Mouse (Mus musculus) liver, embryonic 15.5 days (tissue): Measurements from ENCODE around the gene Rbbp5. TPM values are rescaled to one million over a fixed set of nuclear protein-coding genes. Genes with fewer than 3 reads are reported as not detected.

Experiments used
- ATAC-seq: fragments of 200-750 bp; cut with Nextera tagmentation; 2 replicates; pipeline ENCODE4 v1.8.0; 2017; ENCODE audit warnings: moderate number of reproducible peaks, mild to moderate bottlenecking, moderate library complexity; ENCODE audit not compliant: insufficient read depth
- H3K27ac ChIP-seq: fragments of 300-500 bp; sonication (generic); replicated peaks from 2 replicates; pipeline ENCODE4 v1.5.1; 2015; ENCODE audit warnings: mild to moderate bottlenecking, inconsistent platforms
- H3K27me3 ChIP-seq: fragments of 300-500 bp; sonication (generic); 2 replicates; pipeline ENCODE4 v1.6.1; 2015; ENCODE audit warnings: mild to moderate bottlenecking, inconsistent platforms
- H3K36me3 ChIP-seq: fragments of 300-500 bp; sonication (generic); replicated peaks from 2 replicates; pipeline ENCODE4 v1.6.1; 2015; ENCODE audit warnings: moderate library complexity, mild to moderate bottlenecking, inconsistent platforms
- H3K4me1 ChIP-seq: fragments of 300-500 bp; sonication (generic); replicated peaks from 2 replicates; pipeline ENCODE4 v1.6.1; 2015; ENCODE audit warnings: inconsistent platforms
- H3K4me2 ChIP-seq: fragments of 300-500 bp; sonication (generic); 2 replicates; pipeline ENCODE4 v1.6.1; 2015; ENCODE audit warnings: moderate library complexity, mild to moderate bottlenecking, inconsistent platforms
- H3K4me3 ChIP-seq: fragments of 300-500 bp; sonication (generic); replicated peaks from 2 replicates; pipeline ENCODE4 v1.5.1; 2015; ENCODE audit warnings: mild to moderate bottlenecking, inconsistent platforms
- H3K9ac ChIP-seq: fragments of 300-500 bp; sonication (generic); 2 replicates; pipeline ENCODE4 v1.6.1; 2015; ENCODE audit warnings: moderate library complexity, mild to moderate bottlenecking, inconsistent platforms
- H3K9me3 ChIP-seq: fragments of 300-500 bp; sonication (generic); replicated peaks from 2 replicates; pipeline ENCODE4 v1.6.1; 2016; ENCODE audit warnings: inconsistent platforms
- WGBS: fragments of 180-500 bp; shearing (Covaris S2); methylation state at CpG from one replicate; pipeline ENCODE4 v1.1.7; 2015; ENCODE audit warnings: mixed read lengths; ENCODE audit not compliant: insufficient replicate concordance; 5-methylcytosine and 5-hydroxymethylcytosine counted together
- polyA plus RNA-seq: library from polyadenylated mRNA; unstranded; fragments of >200 nt; fragmentation: Nextera tagmentation; extraction: Ambion mirVana; gene quantifications from 2 replicates; pipeline ENCODE4 v1.2.1, GENCODE M21; 2015

Gene Rbbp5
- polyA plus RNA-seq: 21.5 and 24.1 TPM in 2 replicates

DNA sequence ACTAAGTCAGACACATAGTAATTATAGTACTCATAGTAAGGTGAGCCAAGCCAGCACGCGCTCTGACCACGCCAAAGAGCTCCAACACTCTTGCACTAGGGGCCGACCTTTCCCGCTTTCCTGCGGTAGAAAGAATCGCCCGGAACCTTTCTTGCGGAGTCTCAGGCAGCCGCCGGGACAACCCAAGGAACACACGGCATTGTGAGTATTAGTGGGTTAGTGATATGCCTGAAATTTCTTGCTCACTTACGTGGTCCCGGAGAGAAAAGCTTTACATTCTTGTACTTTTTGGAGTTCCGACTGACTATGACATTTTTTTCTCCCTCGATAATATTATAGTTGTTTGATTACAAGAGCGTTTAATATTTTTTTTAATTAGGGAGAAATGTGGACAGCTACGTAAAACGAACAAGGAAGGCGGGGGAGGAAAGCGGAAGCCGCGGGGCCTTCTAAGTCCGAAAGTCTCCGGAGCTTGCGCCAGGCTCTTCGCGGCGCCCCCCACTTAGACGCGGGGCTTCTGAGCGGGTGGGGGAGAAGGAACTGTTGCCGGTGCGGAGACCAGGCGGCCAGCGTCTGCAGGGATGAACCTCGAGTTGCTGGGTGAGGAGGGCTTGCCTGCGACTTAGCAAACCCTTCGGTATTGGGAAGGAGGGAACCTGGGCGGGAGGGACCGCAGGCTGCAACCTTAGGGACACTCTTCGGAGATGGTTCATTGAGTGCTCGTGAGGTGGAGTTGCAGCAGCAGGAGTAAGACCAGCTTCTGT is at the start of gene Rbbp5:
Gene Rbbp5, plus strand, starts transcription at position 438 of the 764 bp plus-strand sequence.
- peak within 1 kb of the TSS; percentile 80 for H3K4me2 ChIP-seq
- H3K4me3 ChIP-seq: peak within 1 kb of the TSS; percentile 92
- peak; percentile 92 for ATAC-seq
- peaks cover 39% of the 10 kb centered on the region for H3K4me1 ChIP-seq
- peak within 1 kb of the TSS; percentile 81 for H3K9ac ChIP-seq
- H3K27me3 ChIP-seq: no peaks in the 10 kb centered on the region
- peak within 1 kb of the TSS; percentile 72 for H3K27ac ChIP-seq
- H3K9me3 ChIP-seq: no peaks in the 10 kb centered on the region
- under 1% methylated on average over 43 of the region's 43 CpGs for WGBS
- H3K36me3 ChIP-seq: no peaks in the 10 kb centered on the region

DNA sequence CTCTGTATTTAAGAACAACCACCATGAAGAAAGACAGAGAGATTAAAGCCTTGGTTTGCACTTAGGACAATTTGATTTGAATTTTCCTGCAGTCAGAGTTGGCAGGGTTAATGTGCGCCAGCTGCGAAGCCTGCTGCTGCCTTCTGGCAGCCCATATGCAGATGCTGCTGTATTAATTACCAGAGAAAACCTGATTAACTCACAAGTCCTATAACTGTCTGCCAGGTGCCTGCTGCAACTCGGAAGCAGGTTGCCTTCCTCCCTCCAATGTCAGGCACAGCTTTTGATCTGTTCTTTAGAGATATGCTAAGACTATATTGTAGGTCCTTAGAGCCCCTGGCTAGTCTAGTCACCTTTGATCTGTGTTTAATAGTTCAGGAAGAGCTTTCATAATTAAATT is 46.3 kb upstream of the Rbbp5 start:
- WGBS: 76% methylated on average over 3 of the region's 3 CpGs
- no peak for ATAC-seq
- peaks cover 9% of the 10 kb centered on the region; the same call in 1 of the 2 replicates for H3K36me3 ChIP-seq
- no peak overlapping the region for H3K4me2 ChIP-seq
- H3K4me1 ChIP-seq: 0 out of 2 replicates have a peak, but pooled peaks cover 3% of the 10 kb centered on the region
- H3K4me3 ChIP-seq: no peak overlapping the region
- H3K27me3 ChIP-seq: no peaks in the 10 kb centered on the region
- no peaks in the 10 kb centered on the region for H3K9me3 ChIP-seq
- H3K27ac ChIP-seq: no peak overlapping the region
- no peak overlapping the region for H3K9ac ChIP-seq

DNA sequence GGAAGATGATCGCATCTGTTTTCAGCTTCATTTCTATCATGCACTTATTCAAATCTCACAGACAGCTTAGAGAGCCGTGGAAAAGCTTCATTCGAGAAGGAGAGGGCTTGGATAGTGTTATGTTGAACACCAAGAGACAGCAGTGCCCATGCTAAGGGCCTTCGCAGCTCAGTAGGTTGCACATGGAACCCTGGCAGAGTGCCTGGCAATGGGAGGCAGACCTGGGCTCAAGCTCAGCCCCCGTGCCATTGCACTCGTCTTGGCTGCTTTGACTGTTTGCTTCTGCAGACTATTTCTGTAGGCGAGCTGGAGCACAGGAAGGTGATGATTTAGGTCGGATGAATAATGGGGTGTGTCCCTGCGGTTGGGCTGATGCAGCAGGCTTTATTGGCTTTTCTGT is 45.4 kb upstream of the Rbbp5 start:
- Histone ChIP-seq H3K27ac (no peak overlapping the region), H3K9ac (no peak overlapping the region), H3K4me3 (no peak overlapping the region), H3K4me2 (no peak overlapping the region), H3K9me3 (no peaks in the 10 kb centered on the region), H3K27me3 (no peaks in the 10 kb centered on the region), H3K36me3 (peaks cover 12% of the 10 kb centered on the region; the same call in 1 of the 2 replicates), H3K4me1 (0 out of 2 replicates have a peak, but pooled peaks cover 3% of the 10 kb centered on the region)
- 64% methylated on average over 9 of the region's 9 CpGs for WGBS
- no peak for ATAC-seq

DNA sequence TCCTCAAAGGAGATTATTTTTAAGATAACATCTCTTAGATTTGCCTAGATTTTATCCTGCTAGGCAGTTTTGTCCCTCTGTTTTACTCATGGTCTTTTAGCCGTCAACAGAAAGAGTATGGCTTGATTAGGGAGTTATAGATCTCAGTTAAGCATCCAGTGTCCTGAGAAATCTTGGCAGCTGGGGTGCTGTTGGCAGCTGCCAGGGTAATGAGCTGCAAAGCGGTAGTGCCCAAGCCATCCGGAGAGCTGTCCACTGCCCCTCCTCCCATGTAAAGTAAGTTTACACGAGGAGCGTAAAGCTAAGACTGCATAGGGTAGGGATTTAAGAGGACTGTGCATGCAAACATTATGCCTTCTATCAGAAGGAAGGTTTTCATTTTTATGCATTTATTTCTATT is 43.8 kb upstream of the Rbbp5 start:
- no peak for ATAC-seq
- H3K9ac ChIP-seq: no peak overlapping the region
- H3K4me2 ChIP-seq: no peak overlapping the region
- H3K27ac ChIP-seq: no peak overlapping the region
- peaks cover 12% of the 10 kb centered on the region for H3K36me3 ChIP-seq
- no peaks in the 10 kb centered on the region for H3K9me3 ChIP-seq
- H3K4me3 ChIP-seq: no peak overlapping the region
- peaks cover 3% of the 10 kb centered on the region; the same call in 1 of the 2 replicates for H3K4me1 ChIP-seq
- H3K27me3 ChIP-seq: no peaks in the 10 kb centered on the region
- WGBS: 78% methylated on average over 5 of the region's 5 CpGs

DNA sequence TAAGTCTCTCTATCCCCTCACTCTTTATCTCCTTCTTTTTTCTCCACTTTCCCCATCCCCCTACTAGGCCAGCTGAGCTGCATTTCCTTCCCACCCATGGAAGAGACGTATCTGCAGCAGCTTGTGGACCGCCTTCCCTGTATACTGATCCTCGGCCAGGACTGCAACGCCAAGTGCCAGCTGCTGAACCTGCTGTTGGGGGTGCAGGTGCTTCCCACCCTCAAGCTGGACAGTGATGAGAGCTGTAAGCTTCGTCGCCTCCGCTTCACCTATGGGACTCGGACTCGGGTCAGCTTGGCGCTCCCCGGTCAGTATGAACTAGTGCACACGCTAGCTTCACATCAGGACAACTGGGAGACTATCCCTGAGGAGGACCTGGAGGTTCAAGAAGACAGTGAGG is 43.1 kb upstream of the Rbbp5 start:
- Histone ChIP-seq H3K9ac (no peak overlapping the region), H3K4me3 (no peak overlapping the region), H3K4me2 (no peak overlapping the region), H3K9me3 (no peaks in the 10 kb centered on the region), H3K27me3 (no peaks in the 10 kb centered on the region), H3K36me3 (peaks cover 12% of the 10 kb centered on the region), H3K27ac (no peak overlapping the region), H3K4me1 (peaks cover 3% of the 10 kb centered on the region; the same call in 1 of the 2 replicates)
- 88% methylated on average over 12 of the region's 12 CpGs for WGBS
- no peak for ATAC-seq

DNA sequence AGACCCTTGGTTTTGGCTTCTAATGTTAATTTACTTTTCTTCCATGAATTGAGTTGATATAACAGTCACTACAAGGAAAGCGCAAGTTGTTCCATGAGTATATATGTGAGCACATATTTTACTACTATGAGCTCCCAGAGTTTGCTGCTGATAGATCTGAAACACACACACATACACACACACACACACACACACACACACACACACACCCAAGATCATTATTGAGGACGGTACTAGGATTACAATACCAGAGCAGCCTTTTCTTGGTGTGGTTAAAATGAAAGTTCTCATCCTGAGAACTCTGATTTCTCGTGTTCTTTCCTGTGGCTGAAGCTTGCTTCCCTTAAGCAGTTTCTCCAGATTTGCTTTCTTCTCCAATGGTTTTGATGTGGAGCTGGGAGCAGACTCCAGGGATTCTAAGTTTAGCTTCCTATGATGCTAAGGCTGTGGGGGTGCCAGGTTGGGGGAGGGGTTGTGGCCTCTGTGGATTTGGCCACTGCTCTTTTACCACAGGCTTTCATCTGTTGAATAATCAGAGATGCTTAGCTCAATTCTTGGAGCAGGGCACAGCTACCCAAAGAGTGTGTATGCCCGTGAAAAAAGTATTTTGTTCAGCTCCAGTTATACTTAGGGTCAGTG is 40.7 kb upstream of the Rbbp5 start:
- Histone ChIP-seq H3K4me1 (peaks cover 3% of the 10 kb centered on the region; the same call in 1 of the 2 replicates), H3K27me3 (no peaks in the 10 kb centered on the region), H3K9me3 (no peaks in the 10 kb centered on the region), H3K9ac (no peak overlapping the region), H3K4me2 (no peak overlapping the region), H3K27ac (no peak overlapping the region), H3K4me3 (no peak overlapping the region), H3K36me3 (peaks cover 33% of the 10 kb centered on the region)
- 58% methylated on average over 4 of the region's 4 CpGs for WGBS
- ATAC-seq: no peak

DNA sequence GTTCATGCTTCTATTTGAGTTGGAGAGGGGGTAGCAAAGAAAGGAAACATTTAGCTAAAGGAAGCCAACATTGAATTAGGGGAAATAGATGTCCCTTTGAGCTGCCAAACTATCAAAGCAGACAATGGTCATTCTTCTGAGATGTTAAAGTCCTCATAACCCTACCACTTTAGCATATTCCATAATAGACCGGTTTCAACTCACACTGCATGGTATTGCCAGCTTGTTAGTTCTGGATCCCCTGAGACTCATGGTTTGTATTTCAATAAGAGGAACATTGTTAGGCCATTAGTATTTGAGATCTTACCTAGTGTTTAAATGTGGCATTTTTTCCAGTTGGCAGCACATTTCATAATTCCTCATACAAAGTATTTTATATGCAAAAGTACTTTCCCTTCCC is 40.2 kb upstream of the Rbbp5 start:
- no peak overlapping the region for H3K27ac ChIP-seq
- ATAC-seq: no peak
- 48% methylated on average over 1 of the region's 1 CpGs for WGBS

DNA sequence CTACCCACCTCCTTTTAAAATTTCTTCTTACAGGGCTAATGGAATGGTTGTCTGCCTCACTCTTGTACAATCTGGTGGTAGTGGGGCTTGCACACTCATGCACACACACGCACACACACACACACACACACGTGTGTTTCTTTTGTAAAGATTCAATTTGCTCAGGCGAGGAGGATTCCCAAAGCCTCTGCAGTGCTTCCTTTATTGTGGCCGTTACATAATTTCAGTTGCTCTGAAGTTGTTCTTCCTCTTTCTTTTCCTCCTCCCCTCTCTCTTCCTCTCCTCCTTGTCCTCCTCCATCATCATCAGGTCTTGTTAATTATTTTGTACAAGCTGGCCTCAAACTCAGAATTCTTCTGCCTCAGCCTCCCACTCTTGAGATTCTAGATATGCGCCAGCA is 39.8 kb upstream of the Rbbp5 start:
- ATAC-seq: no peak
- 42% methylated on average over 5 of the region's 5 CpGs for WGBS
- Histone ChIP-seq H3K27ac (no peak overlapping the region), H3K4me1 (no peaks in the 10 kb centered on the region; the same call in 1 of the 2 replicates), H3K4me3 (no peak overlapping the region), H3K36me3 (peaks cover 37% of the 10 kb centered on the region), H3K9me3 (no peaks in the 10 kb centered on the region), H3K9ac (no peak overlapping the region), H3K27me3 (no peaks in the 10 kb centered on the region), H3K4me2 (no peak overlapping the region)

More for the DNA sequence above, 40.2 kb upstream of the Rbbp5 start:
- Histone ChIP-seq H3K4me1 (no peaks in the 10 kb centered on the region; the same call in 1 of the 2 replicates), H3K36me3 (peaks cover 35% of the 10 kb centered on the region), H3K9ac (no peak overlapping the region), H3K27me3 (no peaks in the 10 kb centered on the region), H3K9me3 (no peaks in the 10 kb centered on the region), H3K4me3 (no peak overlapping the region), H3K4me2 (no peak overlapping the region)

DNA sequence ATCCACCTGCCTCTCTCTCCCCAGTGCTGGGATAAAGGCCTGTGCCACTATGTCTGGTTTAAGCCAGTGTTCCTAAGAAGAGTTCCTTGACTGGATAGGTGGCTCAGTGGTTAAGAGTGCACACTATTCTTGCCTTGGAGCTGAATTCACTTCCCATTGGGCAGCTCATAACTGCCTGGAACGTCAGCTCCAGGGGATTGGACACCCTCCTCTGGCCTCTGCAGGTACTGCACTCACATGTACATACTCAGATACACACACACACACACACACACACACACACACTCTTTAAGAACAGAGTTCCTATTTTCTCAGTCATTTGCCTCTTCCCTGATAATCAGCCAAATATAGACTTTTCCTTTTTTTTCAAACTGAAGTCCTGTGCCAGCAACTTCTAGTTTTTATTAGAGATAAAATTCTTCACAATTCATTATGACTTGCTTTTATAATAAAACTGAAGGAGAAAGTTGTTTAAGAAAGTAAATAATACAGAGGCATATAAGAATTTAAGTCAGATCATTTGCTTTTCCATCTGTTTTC is 36.2 kb upstream of the Rbbp5 start:
- H3K36me3 ChIP-seq: peaks cover 29% of the 10 kb centered on the region
- H3K4me3 ChIP-seq: no peak overlapping the region
- H3K27me3 ChIP-seq: no peaks in the 10 kb centered on the region
- H3K9ac ChIP-seq: no peak overlapping the region
- H3K4me1 ChIP-seq: no peaks in the 10 kb centered on the region; the same call in 1 of the 2 replicates
- H3K4me2 ChIP-seq: no peak overlapping the region
- no peak for ATAC-seq
- H3K9me3 ChIP-seq: no peaks in the 10 kb centered on the region
- H3K27ac ChIP-seq: no peak overlapping the region
- WGBS: 73% methylated on average over 1 of the region's 1 CpGs

DNA sequence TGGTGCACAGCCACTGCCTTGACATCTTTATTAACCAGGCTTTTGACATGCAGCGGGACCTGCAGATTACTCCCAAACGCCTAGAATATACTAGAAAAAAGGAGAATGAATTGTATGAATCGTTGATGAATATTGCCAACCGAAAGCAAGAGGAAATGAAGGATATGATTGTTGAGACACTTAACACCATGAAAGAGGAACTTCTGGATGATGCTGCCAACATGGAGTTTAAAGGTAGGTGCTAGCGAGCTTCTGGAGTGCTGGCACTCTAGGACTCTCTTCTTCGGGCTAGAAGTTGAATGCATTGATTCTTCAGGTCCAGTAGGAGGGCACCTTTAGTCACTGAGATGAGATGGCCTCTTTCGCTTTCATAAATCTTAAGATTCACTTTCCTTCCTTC is 27.4 kb upstream of the Rbbp5 start:
- no peak for ATAC-seq
- WGBS: 73% methylated on average over 7 of the region's 7 CpGs
- peaks cover 47% of the 10 kb centered on the region for H3K36me3 ChIP-seq
- no peak overlapping the region for H3K4me2 ChIP-seq
- H3K27ac ChIP-seq: no peak overlapping the region
- H3K9me3 ChIP-seq: no peaks in the 10 kb centered on the region
- H3K4me1 ChIP-seq: 0 out of 2 replicates have a peak, but pooled peaks cover 3% of the 10 kb centered on the region
- no peak overlapping the region for H3K4me3 ChIP-seq
- no peaks in the 10 kb centered on the region for H3K27me3 ChIP-seq
- H3K9ac ChIP-seq: no peak overlapping the region

DNA sequence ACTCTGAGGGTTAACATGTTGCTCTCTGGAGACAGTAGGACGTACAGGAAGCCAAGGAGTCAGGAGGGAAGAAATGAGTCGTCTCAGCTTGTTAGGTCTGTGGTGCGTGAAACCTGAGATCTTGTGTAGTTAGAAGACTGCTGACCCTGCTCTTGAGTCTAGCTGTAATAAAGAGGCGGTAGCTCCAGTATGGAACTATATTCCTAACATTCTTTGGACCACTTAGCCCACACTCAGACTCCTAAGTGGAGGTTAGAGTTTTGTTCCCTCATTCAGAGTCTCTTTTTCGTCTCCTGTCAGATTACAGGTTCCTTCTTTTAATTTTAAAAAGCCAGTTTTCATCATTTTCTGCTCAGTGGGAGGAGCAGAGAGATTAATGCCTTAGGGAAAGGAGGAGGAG is 12.5 kb upstream of the Rbbp5 start:
- H3K4me2 ChIP-seq: no peak overlapping the region
- ATAC-seq: no peak

More for the DNA sequence above, 12.5 kb upstream of the Rbbp5 start:
- 77% methylated on average over 5 of the region's 5 CpGs for WGBS
- Histone ChIP-seq H3K27me3 (no peaks in the 10 kb centered on the region), H3K27ac (no peak overlapping the region), H3K9ac (no peak overlapping the region), H3K4me1 (0 out of 2 replicates have a peak, but pooled peaks cover 3% of the 10 kb centered on the region), H3K9me3 (no peaks in the 10 kb centered on the region), H3K4me3 (no peak overlapping the region), H3K36me3 (peaks cover 61% of the 10 kb centered on the region)
